Mouse (Mus musculus) gonadal fat pad, adult 2 months (tissue): Measurements from ENCODE around the gene Uxs1. TPM values are rescaled to one million over a fixed set of nuclear protein-coding genes. Genes with fewer than 3 reads are reported as not detected.

Experiments
- DNase-seq: peaks from one replicate; pipeline ENCODE4 v3.0.0-alpha.2; 2012; ENCODE audit warnings: low read depth
- polyA plus RNA-seq: library from polyadenylated mRNA; depleted of rRNA; stranded (reverse); fragments of >200 nt; gene quantifications from 2 replicates; pipeline ENCODE4 v1.2.3, GENCODE M21; 2012; rRNA removed

The Uxs1 gene
- polyA plus RNA-seq: 26.5 and 28.2 TPM in 2 replicates

DNA sequence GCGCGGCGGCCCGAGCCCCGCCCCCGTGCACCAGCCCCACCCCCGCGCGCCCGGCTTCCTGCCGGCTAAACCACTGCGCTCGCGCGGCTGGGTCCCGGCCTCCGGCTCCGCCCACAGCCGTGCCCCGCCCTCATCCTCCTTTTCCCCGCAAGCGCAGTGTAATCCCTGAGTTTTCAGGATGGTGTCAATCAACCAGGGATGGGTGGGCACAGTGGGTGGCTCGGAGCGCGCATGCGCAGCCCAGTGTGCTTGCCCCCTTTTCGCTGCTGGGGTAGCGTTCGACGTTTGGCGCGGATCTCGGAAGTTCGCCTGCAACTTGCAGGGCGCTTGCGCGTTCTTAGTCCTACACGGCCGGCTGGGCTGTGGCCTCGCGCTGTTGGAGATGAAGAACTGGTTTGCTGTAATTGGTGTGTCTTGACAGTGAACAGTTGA, at the start of gene Uxs1:
TSS of gene Uxs1 (minus strand) at position 38 of the 432 bp plus-strand sequence.
- peak; percentile 64 for DNase-seq

DNA sequence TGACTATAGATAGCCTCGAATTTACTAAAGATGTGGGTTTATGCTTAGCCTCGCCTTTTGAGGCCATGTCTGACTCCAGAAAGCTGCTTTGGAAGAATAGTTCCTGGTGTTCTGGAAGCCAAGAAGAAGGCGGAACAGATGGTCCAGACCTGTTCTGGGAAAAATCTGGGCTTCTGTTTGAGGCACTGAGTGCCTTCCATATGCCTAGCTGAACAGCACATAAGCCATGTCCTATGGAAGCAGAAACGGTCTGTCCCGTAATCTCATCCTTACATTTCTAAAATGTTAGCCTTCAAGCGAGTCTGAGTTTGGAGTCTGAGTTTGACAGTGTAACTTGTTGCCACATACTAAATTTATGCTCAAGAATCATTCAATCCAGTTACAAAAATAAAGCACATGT, 49.6 kb upstream of the Uxs1 start:
- no peak for DNase-seq

DNA sequence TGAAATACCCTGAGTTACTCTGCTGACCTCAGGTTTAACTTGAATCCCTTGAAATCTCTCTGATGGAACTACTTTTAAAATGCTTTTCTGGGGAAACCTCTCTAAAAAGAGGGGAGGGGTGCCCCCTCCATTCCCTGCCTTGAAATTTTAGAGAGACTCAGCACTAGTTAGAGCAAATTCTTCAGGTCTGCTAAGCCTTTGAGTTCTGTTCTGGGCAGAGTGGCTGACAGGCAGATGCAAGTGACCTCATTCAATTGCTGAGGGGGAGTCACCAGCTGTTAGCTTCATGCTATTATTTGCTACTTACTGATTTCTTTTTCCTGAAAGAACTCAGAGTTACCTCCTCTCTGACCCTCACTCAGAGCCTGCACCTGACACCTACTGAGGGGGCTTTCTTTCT, 43.5 kb upstream of the Uxs1 start:
- no peak for DNase-seq

DNA sequence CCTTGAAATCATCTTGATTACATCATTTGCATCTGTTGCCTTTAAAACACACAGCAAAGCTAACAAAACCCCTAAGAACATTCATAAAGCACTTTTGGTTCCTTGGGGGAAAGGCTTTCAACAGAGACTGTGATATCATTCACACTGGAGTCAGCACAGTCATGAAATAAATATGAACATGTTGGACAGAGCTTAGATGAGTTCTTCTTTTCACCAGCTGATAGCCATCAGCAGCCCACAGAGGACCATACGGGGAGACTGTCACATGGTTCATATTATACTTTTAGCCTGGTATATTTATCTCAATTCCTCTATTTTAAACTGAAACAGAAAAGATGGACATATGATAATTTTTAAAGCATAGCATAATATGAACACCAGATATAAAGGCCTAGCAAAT, 40.9 kb upstream of the Uxs1 start:
- DNase-seq: no peak

DNA sequence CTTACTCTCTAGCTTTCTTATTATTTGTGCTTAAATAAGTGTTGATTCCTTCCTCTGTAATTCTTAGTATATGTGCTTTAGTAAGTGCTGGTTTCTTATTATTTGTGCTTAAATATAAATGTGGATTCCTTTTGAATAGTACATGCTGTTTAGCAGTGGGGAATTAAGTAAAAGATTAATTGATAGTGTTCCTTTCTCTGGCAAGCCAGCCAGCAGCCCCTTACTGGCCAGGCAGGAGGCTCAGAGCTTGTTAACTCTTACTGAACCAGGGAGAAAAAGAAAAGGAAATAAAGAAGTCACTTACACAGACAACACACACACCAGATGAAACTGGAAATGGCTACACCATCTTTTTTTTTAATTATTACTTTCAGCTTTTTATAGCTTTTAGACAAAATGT, 37.2 kb upstream of the Uxs1 start:
- DNase-seq: no peak

DNA sequence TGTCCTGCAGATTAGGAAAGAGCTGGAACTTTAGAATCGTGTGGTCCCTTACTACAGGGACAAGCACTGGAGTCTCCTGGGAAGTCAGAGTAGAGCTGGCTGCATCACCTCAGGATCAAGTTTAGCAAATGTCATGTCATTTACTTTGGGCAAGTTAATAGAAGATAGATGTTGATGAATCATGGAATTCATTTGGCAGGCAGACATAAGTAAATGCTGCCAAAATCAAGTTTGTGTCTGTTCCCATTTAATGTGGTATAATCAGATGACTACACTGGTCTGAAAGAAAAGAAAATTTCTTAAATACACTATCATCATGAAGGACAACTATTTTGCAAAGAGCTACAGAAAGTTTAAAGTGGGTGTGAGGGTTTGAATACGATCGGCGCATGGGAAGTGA, 35.0 kb upstream of the Uxs1 start:
- DNase-seq: no peak

DNA sequence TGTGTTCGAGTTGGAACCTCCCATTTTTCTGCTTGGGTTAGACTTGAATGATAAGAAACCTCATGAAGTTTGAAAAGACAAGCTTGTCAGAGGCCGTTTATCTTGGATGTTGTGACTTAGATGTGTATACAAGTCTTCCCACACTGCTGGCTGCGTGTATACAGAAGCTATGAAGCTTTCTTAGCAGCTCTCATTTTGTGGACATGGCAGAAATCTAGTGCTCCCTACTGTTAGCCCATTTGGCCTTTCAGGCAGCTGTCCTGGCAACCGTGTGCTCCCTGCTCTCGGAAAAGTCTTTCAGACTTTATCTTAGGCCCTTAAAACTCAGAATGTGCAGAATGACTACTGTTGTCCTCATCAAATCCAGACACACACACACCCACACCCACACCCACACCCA, 31.4 kb upstream of the Uxs1 start:
- no peak for DNase-seq

DNA sequence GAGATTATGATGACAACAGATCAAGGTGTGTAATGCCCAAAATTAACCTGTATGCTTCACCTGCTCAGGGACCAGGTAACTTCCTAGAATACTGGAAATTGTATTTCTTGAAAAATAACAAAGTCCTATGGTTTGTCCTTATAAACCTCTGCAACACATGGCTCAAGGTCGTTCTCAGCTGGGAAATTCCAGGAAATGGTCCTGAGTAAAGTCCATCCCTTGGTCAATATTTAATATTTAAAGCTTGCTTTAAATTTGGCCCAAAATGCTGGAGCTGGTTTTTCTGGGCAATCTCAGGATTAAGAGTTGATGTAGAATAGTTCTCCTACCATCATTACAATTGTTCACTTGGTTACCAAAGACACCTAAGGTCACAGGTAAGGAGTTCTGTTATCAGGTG, 30.1 kb upstream of the Uxs1 start:
- DNase-seq: no peak

DNA sequence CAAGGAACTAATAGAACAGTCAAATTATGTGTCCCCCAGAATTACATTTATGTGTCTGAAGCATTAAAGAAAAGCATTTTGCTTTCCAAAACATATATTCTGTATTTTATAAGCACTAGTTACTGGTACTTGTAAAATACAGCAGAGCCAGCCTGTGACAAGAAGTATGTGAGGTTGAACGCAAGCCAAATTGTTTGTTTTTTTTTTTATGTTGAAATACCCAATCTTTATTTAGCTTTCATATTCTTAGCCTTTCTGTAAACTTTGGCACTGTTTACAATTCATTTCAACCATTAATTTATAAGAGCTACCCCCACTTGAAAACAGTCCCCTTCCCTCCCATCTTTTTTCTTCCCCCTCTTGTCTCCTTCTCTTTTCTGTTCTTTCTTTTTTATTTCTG, 28.0 kb upstream of the Uxs1 start:
- no peak for DNase-seq

DNA sequence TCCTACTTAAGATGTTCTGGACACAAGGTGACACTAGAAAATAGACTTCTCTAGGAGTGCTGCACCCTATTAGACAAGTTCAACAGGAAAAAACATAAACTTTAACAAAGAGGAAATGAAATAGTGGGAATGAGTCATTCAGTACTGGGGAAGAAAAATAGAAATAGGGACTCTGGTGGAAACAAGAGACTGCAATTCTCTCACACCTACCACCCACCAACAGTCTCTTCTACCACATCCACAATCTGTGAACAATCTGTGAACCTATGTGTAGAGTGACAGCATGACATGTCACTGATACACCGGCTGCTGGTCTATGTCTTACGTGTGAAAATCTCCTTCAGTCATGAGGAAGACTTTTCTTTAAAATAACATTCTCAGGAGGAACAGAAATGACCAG, 15.8 kb upstream of the Uxs1 start:
- DNase-seq: no peak

DNA sequence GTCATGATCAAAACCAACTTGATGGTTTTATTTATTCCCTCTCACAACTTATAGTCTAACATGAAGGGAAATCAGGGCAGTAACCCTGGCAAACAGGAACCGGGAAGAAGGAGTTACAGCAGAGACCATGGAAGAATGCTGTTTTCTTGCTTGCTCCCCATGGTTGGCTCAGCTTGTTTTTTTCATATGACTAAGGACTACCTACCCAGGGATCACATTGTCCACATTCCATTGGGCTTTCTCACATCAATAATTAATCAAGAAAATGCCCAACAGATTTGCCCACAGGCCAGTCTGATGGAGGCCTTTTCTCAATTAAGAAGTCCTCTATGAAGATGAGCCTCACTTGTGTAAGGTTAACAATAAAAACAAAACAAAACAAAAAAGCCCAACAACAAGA, 9.6 kb upstream of the Uxs1 start:
- no peak for DNase-seq

DNA sequence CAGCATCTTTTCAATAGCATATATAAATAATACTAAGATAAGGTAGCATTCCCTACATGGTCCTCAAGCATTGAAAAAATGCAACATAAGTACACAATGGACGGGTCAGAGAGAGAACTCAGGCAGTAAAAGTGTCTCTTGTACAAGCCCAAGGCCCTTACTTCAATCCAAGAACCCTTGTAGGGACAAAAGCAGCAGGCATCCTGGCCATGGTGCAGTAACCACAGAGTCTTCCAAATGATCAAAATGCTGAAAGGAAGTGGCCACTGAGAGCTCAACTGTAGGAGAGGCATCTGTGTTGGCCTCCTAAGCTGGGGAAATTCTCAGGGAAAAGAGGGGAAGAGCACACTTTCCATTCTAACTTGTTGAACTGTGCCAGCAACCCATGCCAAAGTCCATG, 2.5 kb upstream of the Uxs1 start:
- no peak for DNase-seq

DNA sequence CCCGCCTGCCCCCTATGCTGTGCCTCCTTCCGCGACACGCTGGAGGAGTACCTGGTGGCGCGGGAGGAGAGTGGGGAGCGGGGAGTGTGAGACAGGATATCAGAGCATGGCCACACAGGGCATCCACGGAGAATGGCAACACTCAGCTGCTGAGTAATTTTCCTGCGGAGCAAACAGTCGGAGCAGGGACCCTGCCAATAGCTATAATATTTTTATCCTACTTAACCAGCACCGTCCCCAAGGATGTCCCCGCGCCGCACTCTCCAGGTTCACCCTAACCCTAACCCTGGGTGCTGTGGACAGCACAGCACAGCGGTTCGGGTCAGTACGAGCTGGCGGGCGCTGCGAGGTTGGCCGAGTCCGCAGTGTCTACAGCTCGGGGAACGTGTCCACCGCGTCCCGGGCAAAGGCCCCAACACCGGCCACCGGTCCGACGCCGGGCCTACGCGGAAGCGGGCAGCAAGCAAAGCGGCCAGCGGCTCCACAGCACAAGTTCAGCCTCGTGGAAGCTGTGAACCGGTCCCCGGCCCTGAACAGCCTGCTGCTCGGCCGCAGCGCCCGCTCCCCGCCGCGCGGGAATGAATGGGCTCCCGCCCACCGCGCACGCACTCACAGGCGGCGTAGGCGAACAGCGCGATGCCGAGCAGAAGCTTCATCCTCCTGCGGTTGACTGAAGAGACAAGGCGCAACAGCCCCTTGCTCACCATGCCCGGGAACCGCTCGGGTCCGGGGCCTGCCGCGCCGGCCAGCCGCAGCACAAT, 418 bp downstream of the Uxs1 start:
- no peak for DNase-seq

DNA sequence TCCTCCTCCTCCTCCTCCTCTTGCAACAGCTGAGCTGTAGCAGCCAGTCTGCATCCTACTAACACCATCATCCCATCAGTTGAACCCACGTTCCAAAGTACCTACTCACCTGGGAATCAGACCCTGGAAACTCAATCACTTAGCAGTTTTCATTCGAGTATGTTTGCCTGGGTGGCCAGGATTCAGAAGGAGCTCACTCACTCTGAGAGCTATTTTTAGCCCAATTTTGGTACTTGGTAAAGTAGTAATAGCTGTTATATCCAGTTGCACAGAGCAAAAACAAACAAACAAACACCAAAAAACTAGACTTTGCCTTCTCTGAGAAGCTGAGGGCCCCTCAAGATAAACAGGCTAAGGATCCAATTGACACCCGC, 985 bp downstream of the Uxs1 start:
- no peak for DNase-seq

DNA sequence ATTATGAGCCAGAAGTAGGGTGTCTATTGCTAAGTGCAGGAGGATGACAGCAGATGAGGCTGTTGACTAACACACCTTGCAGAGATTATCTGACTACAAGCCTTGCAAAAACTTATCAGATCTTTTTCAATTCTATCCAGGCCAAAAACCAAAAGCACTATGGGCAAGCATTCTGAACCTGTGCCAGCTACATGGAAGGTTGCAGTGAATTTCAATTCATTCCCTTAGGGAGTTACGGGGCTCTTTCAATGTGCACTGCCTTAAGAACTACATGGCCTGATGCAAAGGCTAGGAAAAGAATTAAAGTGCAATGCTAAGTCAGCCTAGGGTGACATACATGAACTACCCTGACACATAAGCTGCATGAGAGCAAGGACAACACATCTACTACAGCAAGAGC, 4.2 kb downstream of the Uxs1 start:
- no peak for DNase-seq

DNA sequence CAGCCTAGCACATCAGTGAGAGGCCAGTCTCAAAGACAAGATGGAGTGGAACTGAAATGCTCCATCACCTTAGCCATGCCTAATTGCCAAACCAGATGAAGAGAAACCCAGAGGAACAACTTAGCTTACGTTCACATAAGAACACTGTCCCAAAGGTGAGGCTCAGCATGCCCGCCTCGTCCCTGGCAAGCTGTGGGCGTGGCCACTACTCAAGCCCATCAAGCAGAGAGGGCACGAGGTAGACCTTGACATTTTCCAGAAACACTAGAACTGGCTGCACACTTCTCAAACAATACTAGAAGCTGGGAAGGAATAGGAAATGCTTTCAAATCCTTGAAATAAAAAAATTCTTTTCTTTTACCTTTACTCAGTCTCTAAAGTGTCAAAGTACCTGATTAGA, 5.0 kb downstream of the Uxs1 start:
- no peak for DNase-seq

DNA sequence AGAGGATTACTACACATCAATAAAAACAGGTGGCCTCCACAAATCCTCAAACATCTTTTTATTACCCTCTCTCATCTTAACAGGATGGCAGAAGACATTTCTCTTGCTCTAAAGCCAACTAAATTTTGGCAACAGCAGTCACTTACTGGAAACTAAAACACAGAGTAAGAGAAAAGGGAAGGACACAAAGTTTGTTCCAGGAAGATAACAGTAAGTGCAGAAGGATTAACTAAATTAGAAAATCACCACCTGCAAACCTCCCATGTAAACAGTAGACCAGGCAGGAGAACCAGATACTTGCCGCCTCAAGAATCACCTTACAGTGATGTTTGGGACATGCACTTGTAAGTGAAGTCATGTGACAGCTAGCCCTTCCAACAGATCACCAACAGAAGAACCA, 5.8 kb downstream of the Uxs1 start:
- DNase-seq: no peak

DNA sequence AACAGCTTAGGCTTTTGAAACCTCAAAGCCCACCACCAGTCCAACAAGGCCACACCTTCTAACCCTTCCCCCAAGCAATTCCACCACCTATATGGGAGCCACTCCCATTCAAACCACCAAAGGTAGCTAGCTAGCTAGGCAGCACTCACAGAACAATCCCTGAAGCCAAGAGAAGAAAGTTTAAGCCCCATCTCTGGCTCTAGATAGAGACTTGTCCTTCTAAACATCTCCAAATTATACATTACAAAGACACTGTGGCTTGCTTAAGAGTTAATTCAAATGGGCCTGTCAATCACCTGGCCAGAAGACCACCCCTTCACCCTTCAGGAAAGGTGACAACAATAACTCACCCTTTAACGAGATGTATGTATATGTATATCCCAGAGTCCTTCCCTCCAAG, 7.0 kb downstream of the Uxs1 start:
- no peak for DNase-seq

DNA sequence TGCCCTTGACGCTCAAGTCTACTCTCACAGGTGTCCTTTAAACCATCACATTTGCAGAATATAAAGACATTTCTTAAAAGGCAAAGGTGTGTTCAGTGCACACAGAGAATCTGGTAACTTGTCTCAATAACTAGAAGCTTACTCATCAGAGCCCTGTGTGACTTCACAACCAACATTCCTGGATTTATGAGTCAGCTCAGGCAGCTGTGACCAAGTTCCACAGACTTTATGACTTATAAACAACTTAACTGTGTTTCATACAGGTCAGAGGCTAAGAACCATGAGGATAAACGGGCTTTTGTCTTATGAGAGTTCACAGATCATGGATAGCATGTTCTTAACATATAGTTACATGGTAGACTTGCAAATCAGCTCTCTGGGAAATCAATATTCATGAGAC, 8.5 kb downstream of the Uxs1 start:
- no peak for DNase-seq

DNA sequence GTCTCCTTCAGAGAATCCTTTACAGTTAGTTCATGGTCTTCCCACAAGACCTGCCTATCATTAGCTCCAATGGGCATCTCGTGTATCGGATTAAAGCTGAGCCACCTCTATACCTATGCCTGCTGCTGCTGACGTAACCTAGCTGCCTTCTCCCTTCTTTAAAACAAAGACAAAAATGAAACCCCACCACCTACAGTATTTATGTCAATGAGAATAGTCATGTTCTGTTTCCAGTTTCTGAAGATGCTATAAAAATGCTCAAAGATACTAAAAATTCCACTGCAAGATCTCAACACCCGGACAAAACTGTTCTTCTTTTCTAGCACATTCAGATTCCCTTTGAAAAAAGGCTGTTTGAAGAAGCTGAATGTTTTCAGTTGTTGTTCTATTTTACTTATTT, 9.2 kb downstream of the Uxs1 start:
- DNase-seq: no peak

DNA sequence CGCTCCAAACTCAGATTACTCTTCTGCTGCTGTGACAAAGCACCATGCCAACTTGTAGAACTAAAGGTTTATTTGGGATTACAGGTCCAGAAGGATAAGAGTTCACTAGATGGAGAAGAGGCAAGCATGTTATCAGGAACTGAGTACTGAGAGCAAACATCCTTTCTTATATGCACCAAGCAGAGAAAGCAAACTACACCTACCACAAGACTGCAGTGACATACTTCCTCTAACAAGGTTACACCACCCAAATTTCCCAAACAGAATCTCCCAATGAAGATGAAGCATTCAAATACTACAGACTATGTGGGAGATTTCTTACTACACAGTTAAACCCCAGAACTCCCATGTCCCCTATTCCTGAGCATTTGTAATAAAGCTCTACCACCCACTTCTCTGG, 15.8 kb downstream of the Uxs1 start:
- DNase-seq: no peak

DNA sequence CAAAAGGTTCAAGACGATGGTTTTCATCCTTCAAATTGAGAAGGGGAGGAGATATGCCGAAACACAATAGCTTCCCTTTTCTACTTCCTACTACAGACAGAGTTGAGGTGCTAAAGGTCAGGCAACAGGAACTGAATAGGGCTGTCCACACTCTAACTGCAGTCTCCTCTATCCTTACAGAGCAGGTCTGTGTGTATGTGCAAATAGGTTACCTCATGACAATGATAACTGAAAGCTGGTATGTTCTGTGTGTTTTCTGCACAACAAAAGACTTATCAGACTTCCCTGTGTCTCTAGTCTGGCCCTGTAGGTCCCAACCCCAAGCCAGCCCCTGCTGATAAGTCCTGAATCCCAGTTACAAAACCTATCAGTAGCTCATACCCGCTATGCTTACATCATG, 16.5 kb downstream of the Uxs1 start:
- no peak for DNase-seq

DNA sequence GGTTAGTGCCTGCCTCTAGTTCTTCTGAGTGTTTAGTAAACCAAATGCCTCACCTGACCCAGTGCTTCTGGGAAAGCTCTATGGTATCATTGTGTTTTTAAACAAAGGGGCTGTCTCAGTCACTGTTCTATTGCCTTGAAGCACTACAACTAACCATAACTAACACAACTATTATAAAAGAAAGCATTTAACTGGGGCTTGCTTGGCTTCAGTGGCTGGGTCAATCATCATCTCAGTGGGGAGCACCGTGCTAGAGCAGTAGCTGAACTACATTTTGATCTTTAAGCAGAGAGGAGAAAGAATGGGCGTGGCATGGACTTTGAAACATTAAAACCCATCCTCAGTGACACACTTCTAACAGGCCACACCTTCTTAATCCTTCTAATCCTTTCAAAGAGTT, 18.2 kb downstream of the Uxs1 start:
- no peak for DNase-seq

DNA sequence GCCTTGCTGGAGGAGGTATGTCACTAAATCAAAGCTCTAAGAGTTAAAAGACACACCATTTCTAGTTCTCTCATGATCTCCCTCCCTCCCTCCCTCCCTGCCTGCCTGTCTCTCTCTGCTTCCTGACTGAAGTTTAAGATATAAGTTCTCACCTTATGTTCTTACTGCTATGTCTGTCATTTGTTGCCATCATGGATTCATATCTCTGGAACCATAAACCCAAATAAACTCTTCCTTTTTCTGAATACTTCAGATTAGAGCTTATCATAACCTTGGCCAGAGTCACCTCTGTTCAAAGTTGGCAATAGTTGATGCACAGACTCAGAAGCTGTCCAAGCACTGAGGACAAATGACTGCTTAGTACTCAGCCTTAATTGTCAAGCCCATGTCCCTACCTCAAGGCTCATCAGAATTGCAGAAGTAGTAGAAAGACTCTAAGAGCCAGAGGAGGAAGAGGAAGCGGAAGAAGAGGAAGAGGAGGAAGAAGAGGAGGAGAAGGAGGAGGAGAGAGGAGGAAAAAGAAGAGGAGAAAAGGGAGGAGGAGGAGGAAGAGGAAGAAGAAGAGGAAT, 23.6 kb downstream of the Uxs1 start:
- DNase-seq: no peak
